Mouse (Mus musculus) heart, postnatal 0 days (tissue): Measurements from ENCODE around the gene Gm37240. TPM values are rescaled to one million over a fixed set of nuclear protein-coding genes. Genes with fewer than 3 reads are reported as not detected.
A peak's percentile ranks its signal among the peaks of the same experiment; 100 is the strongest.

Experiments
- ATAC-seq: fragments of 200-750 bp; cut with Nextera tagmentation; 2 replicates; pipeline ENCODE4 v1.8.0; 2017; ENCODE audit warnings: low read depth, moderate number of reproducible peaks, moderate library complexity; ENCODE audit not compliant: insufficient read depth
- DNase-seq: peaks from one replicate; pipeline ENCODE4 v3.0.0-alpha.2; 2016; ENCODE audit warnings: low spot score
- H3K27ac ChIP-seq: fragments of 300-500 bp; sonication (generic); 2 replicates; pipeline ENCODE4 v1.5.1; 2014; ENCODE audit warnings: low read depth, mild to moderate bottlenecking
- H3K27me3 ChIP-seq: fragments of 300-500 bp; sonication (generic); 2 replicates; pipeline ENCODE4 v1.6.1; 2014; ENCODE audit warnings: low read length, mixed read lengths; ENCODE audit not compliant: control insufficient read depth, insufficient read depth
- H3K36me3 ChIP-seq: fragments of 300-500 bp; sonication (generic); replicated peaks from 2 replicates; pipeline ENCODE4 v1.6.1; 2014; ENCODE audit warnings: low read length, mixed read lengths; ENCODE audit not compliant: control insufficient read depth, insufficient read depth
- H3K4me1 ChIP-seq: fragments of 300-500 bp; sonication (generic); 2 replicates; pipeline ENCODE4 v1.6.1; 2014; ENCODE audit warnings: antibody characterized with exemption; ENCODE audit not compliant: control insufficient read depth, insufficient read depth
- H3K4me2 ChIP-seq: fragments of 300-500 bp; sonication (generic); 2 replicates; pipeline ENCODE4 v1.6.1; 2014; ENCODE audit warnings: low read depth, mild to moderate bottlenecking, low read length, moderate library complexity
- H3K4me3 ChIP-seq: fragments of 300-500 bp; sonication (generic); 2 replicates; pipeline ENCODE4 v1.5.1; 2014; ENCODE audit warnings: low read depth, low read length
- H3K9ac ChIP-seq: fragments of 300-500 bp; sonication (generic); replicated peaks from 2 replicates; pipeline ENCODE4 v1.6.1; 2014; ENCODE audit warnings: low read depth, low read length, mixed read lengths
- H3K9me3 ChIP-seq: fragments of 300-500 bp; sonication (generic); replicated peaks from 2 replicates; pipeline ENCODE4 v1.6.1; 2016; ENCODE audit warnings: low read length; ENCODE audit not compliant: control insufficient read depth
- CTCF ChIP-seq: IDR thresholded peaks from 2 replicates; pipeline ENCODE4 v1.5.1; 2016; ENCODE audit warnings: antibody characterized with exemption, control low read depth, low read depth
- EP300 ChIP-seq: IDR thresholded peaks from 2 replicates; pipeline ENCODE4 v1.6.1; 2016; ENCODE audit warnings: antibody characterized with exemption, low read depth
- WGBS: fragments of 180-500 bp; shearing (Covaris S2); extraction: QIAGEN DNeasy Blood & Tissue Kit; methylation state at CpG from one replicate; pipeline ENCODE4 v1.1.7; 2014; 5-methylcytosine and 5-hydroxymethylcytosine counted together
- polyA plus RNA-seq: library from polyadenylated mRNA; unstranded; fragments of >200 nt; fragmentation: Nextera tagmentation; extraction: Ambion mirVana; gene quantifications from 2 replicates; pipeline ENCODE4 v1.2.1, GENCODE M21; 2015
- total RNA-seq: library from RNA; depleted of rRNA; stranded (reverse); fragments of >200 nt; gene quantifications from 2 replicates; pipeline ENCODE4 v1.2.3, GENCODE M21; 2014; ENCODE audit warnings: low replicate concordance

The Gm37240 gene
- total and polyA plus RNA-seq, 2 experiments from 2014 or later: 21.7 to 72.1 TPM

DNA sequence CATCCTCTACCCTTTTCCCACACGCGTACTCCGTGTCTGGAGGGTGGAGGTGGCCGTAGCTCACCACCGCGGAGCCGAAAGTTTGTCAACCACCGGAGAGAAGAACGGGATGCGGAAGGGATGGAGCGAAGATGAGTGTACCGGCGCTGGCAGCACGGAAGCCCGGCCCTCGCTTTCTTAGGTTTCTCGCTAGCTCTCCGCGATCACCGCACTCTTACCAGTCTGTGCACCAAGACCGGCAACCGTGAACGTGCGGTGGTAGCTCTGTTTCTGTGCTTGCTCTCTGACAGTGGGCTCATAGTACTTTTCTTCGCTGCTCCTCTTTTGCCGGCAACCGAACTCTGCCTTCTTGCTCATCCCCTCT is 1304.4 kb downstream of the Gm37240 start:
- peak overlapping the region; percentile 61 for H3K4me3 ChIP-seq
- peaks cover 56% of the 10 kb centered on the region for H3K4me1 ChIP-seq
- no peaks in the 10 kb centered on the region for H3K27me3 ChIP-seq
- peak overlapping the region; percentile 68 for H3K9ac ChIP-seq
- no peaks in the 10 kb centered on the region for H3K36me3 ChIP-seq
- H3K9me3 ChIP-seq: no peaks in the 10 kb centered on the region
- H3K27ac ChIP-seq: peak overlapping the region; percentile 87
- DNase-seq: no peak
- under 1% methylated on average over 27 of the region's 27 CpGs for WGBS
- H3K4me2 ChIP-seq: peak overlapping the region; percentile 64
- no peak for ATAC-seq
- 0 out of 2 replicates have a peak, but pooled peaks have one; percentile 12 for TF ChIP-seq EP300
- TF ChIP-seq CTCF: no peak

- under 1% methylated on average over 70 of the region's 70 CpGs for WGBS
- Histone ChIP-seq H3K4me2 (peak within 1 kb of the TSS; percentile 64), H3K9me3 (no peaks in the 10 kb centered on the region), H3K4me1 (peaks cover 50% of the 10 kb centered on the region), H3K9ac (peak within 1 kb of the TSS; percentile 68), H3K27me3 (no peaks in the 10 kb centered on the region), H3K36me3 (no peaks in the 10 kb centered on the region), H3K4me3 (peak within 1 kb of the TSS; percentile 61), H3K27ac (peak within 1 kb of the TSS; percentile 87)
- peak; percentile 95 for ATAC-seq
- TF ChIP-seq CTCF (no peak), EP300 (no peak; the same call in 1 of the 2 replicates)
- DNase-seq: peak; percentile 95
Observed at GRCm38 (mm10) chr3:84582023-84582912, 1305.0 kb downstream of the Gm37240 start, which contains the start of gene Arfip1. Arfip1 (minus strand) TSS chr3:84582625.

GRCm38 (mm10) chr3:84581696-84582022 is 1305.7 kb downstream of the Gm37240 start:
- ATAC-seq: no peak

DNA sequence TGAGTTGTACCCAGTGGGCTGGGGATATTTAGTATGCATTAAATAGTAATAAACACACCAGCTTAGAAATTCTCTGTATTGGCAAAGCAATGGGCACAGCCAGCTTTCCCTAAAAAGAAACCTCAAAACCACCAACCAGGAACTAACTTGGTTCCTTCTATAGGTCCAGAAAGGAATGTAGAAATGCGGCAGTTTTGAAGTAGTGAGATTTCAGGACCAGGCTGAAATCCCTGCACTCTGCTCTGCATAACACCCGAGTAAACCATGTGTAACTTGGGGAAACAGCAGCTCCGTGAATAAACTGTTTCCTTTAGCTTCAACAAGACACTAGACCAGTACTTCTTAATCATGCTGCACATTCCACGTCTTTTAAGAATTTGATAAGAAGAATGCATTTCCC is 1306.6 kb downstream of the Gm37240 start:
- peaks cover 42% of the 10 kb centered on the region for H3K4me1 ChIP-seq
- 0 out of 2 replicates have a peak overlapping the region, but pooled peaks have one; percentile 3 for H3K27ac ChIP-seq
- no peaks in the 10 kb centered on the region for H3K27me3 ChIP-seq
- H3K9me3 ChIP-seq: no peaks in the 10 kb centered on the region
- no peak for TF ChIP-seq CTCF
- no peak for TF ChIP-seq EP300
- ATAC-seq: no peak
- H3K9ac ChIP-seq: peak overlapping the region; percentile 68; the same call in 1 of the 2 replicates
- H3K36me3 ChIP-seq: no peaks in the 10 kb centered on the region
- H3K4me2 ChIP-seq: peak overlapping the region; percentile 64
- H3K4me3 ChIP-seq: peak overlapping the region; percentile 61
- WGBS: 4% methylated on average over 4 of the region's 4 CpGs
- DNase-seq: no peak

More at GRCm38 (mm10) chr3:84581696-84582022, 1305.7 kb downstream of the Gm37240 start:
- no peak for DNase-seq
- TF ChIP-seq CTCF (no peak), EP300 (no peak)
- WGBS: 0% methylated on average over 4 of the region's 4 CpGs
- Histone ChIP-seq H3K27ac (peak overlapping the region; percentile 87), H3K9ac (peak overlapping the region; percentile 68), H3K4me2 (peak overlapping the region; percentile 64), H3K36me3 (no peaks in the 10 kb centered on the region), H3K4me3 (peak overlapping the region; percentile 61), H3K4me1 (peaks cover 48% of the 10 kb centered on the region), H3K27me3 (no peaks in the 10 kb centered on the region), H3K9me3 (no peaks in the 10 kb centered on the region)

DNA sequence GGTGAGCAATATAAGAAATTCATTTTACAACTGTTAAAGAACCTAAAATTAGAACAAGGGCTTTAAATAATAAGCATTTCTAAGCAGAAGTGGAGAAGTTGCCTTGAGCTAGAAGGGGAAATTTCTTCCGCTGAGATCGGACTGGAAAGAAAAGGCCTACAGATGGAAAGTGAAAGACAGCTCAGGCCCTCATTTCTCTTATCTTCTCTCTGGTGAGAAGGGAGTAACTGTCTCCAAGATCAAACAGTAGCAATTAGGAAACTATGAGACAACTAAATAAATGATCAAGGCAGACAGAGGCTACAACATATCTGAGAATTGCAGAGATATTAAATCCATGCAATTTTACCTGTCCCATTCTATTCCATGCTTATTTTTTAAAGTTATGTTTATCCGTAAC is 1316.8 kb downstream of the Gm37240 start:
- Histone ChIP-seq H3K4me3 (no peak overlapping the region), H3K36me3 (peaks cover 4% of the 10 kb centered on the region; the same call in 1 of the 2 replicates), H3K27ac (no peak overlapping the region), H3K4me1 (peaks cover 12% of the 10 kb centered on the region; the same call in 1 of the 2 replicates), H3K9ac (no peak overlapping the region), H3K9me3 (no peaks in the 10 kb centered on the region), H3K4me2 (no peak overlapping the region), H3K27me3 (no peaks in the 10 kb centered on the region)
- ATAC-seq: no peak
- no peak for DNase-seq
- TF ChIP-seq CTCF (no peak), EP300 (no peak)
- WGBS: 66% methylated on average over 3 of the region's 3 CpGs
